Mouse (Mus musculus): ENCODE results near the gene Fam178b.

Fam178b gene

DNA sequence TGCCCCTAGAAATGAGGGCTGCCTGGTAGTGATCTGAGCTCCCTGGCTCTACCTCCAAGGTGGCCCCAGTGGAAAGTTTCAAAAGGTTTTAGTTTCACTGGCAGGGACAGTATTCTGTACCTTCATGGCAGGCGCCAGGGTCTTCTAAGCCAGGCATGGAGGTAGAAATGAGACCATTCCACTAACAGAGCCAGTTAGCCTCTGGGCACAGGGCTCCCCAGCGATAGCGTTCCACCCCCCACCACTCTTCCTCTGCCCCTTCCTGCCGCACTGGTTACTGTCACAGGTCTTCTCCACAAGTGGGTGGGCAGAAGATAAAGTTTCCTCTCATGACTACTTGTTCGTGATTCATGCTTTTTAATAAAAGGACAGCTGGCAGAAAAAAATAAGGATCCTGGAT is 123.1 kb downstream of the Fam178b start:
- no peak for DNase-seq

DNA sequence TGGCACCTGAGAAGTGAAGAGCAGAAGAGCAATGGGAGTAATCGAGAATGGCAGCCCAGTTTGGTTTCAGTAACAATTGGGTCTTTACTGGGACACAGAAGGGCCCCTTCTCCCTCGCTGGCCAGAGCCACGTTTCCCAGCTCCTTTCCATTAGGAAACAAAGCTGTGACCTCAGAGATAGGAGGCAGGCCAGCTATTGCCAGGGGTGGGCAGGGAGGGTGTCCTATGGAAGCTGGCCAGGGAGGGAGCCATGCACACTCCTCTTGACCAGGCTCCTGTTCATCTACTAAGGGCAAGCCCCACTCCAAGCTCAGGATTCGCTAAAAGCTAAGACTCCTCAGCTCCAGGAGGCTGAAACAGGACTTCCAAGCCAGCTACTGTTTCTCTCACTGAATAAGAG is 123.7 kb downstream of the Fam178b start:
- DNase-seq = peak; percentile 59

DNA sequence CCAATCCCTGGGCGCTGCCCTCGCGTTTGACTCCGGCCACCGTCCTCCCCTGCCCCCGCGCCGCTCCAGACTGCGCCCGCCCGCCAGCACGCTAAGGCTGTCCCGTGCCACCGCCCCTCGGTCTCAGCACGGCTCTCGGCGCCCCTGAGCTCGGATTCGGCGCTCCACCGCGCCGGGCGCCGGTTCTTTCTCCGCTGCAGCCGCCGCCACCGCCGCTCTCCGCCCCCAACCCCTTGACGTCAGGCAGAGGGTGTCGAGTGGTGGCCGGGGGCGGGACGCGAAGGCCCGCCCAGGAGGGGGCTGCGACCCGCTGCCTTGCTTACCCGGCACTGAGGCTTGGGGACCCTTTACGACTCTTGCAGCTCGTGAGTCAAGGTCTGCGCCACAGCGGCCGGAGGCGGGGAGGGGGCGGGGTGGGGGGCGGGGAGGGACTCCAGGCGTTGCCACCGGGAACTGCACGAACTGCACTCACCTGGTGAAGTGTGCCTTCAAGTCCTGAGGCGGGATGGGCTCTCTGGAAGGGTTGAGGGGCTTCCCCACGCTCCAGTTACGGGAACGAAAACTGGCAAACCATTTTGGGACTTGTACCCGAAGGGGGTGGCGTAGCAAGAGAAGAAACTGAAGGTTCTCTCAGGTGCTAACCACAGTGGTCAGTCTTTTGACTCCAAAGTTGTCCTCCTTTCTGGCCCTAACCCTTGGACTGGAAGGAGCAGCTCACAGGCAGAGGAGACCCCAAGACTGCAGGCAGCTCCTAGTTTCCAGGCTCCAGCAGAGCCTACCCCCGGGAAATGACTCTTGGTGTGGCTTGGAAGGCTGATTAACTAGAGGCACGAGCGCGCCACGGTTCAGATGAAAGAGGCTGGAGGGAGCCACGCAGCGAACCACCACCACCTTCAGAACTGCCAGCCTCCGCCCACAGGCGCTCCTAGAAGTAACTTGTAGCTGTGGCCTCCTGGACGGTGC is 124.7 kb downstream of the Fam178b start, which contains the start of gene Sema4c:
Gene Sema4c, minus strand, starts transcription at position 319 of the 963 bp plus-strand sequence.
- DNase-seq = peak; percentile 92

DNA sequence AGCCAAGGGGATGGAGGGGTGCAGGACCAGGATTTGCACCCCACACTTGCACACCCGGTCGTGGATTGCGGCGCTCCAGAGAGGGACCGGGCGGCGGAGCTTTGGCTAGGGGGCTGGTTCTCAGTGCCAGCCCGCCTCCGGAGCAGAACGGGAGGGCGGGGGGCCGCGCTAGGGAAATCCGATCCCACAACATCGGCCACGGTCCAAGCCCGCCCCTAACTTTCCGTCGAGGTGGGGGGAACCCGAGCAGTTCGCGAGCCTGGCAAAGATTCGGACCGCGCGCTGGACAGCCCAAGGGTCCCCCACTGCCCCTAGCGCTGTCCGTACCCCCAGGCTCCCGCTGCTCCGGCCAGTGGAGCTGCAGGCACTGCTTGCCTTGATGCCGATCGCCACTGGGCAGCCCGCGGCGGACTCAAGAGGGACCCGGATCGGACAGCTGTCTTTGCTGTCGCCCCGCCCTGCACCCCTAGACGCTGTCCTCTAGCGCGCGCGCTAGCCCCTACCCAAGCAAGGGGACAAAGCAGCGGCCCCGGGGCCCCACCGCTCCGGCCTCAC is 125.4 kb downstream of the Fam178b start:
- peak; percentile 95 for DNase-seq

DNA sequence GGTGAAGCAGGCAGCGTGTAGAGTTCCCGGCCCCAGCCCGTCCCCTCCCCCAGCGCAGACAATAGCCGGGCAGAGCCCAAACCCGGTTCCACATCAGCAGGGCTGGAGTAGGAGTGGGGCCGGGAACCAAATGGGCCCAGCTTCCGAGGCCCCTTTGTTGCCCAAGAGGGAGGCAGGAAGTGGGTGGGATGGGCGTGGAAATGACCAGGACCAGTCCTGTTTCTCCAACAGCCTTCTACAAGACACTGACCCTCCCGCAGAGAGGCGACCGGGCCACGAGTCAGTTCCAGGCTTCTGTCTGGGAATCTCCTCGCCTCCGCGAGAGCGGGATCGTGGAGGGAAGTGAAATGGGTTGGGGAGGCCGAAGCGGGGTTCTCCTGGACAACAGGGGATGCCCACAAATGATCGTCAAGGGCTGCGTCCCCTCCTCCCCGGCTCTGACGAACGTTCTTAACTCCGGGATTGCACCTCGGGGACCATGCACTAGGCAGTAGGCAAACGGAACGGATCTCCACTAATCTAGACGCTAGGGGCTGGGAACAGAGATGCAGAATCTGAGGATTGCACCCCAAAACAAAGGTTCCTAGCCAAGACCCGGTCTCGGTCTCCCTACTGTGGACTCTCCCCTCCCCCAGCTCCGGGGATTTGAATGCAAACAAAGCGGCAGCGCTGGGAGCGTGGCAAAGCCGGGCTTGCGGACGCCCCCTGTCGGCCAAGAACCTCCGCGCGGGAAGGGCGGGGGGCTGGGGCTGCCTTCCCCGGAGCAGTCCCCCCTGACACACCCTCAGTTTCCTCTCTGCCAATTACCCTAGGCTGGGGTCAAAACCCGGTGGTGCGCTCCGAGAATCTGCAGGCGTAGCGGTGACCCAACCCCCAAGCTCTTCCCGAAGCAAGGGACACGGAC is 126.2 kb downstream of the Fam178b start:
- peak; percentile 97 for DNase-seq

DNA sequence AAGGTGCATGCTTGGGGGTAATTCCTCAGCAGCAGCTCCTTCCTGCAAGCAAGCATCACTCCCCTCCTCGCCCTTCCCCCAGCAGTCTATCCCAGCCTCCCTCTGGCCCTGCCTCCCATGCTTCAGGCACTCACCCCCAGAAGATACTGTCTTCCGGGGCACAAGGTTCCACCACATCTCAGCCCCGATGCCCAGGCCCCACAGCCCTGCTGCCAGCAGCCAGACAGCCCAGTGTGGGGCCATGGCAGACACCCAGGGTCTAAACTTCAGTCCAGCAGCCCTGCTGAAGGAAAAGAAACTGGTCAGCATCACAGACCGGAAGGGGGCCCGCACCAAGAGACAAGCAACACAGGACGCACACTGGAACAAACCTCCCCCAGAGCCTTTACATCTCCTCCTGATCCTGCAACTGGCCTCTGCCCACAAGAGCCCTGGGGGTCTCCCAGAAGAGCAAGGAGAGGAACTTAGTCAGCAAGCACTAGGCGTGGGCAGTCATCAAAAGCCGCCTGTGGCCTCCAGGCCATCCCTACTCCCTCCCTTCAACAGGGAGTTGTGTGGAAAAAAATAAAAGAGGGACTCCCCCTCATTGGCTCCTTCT is 127.1 kb downstream of the Fam178b start:
- peak; percentile 71 for DNase-seq

DNA sequence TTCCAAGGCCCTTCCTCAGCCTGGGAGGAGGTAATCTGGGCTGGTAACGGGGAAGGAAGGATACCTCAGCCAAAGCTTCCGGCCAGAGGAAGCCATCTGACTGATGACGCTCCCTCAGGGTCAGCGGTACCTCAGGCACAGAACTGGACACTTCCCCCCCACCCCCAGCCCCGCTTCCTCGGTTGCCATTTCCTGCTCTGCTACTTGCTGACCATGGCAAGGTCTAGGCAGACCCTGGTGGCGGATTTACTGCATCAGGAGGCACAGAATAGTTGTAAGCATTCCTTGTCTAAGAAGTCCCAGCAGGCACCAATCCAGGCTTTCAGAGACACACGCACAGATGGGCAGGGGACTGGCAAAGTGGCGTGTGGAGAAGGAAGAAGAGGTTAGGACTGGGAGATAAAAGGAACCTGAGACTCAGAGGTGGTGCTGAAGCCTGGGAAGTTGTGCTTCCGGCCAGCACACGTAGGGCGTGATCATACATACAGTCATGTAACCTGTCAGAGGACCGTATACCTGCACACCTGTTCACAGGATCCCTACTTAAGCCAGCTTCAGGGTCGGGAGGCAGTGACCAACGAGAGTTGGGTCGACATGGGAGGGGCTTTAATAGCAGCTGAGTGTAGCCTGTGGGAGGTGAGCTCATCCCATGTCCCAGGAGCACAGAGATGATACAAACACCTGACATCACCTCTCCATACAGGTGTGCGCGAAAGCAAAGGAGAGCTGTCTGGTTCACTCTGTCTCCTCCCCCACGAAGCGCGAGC is 128.2 kb downstream of the Fam178b start:
- DNase-seq = peak; percentile 73

DNA sequence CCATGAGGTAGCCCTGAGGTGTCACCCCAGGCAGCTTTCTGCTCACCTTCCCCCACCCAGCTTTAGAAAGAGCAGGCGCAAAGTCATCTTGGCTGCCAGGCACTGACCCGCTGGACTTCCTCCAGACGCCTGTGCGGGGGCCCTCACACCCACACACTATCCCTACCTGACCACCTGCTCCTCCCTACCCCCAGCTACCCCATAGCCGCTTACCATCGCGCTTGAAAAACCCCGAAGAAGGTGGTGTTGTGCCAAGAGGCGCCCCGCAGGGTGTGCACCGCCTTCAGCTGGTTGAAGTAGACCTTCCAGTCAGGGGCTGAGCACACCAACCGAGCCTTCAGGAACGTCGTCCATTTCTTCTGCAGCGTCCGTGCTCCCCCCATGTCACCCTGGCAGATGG is 130.5 kb downstream of the Fam178b start:
- DNase-seq = peak; percentile 17

DNA sequence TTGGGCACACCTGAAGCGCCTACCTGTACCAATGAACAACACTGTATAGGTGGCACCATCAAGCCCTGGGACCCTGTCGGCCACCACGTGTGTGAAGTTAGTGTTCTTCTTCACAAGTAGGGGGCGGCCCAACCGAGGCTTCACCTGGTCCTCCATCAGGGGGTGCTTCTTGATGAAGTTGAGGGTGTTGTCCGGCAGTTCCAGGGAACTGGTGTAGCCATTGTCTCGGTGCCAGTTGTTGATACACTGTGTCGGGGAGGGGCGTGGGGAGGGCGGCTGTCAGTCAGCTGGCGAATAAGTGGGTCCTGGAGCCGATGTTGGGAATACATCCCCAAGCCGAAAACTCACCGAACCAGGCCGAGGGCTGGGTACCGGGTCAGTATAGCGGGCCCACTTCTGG is 131.1 kb downstream of the Fam178b start:
- peak; percentile 31 for DNase-seq

DNA sequence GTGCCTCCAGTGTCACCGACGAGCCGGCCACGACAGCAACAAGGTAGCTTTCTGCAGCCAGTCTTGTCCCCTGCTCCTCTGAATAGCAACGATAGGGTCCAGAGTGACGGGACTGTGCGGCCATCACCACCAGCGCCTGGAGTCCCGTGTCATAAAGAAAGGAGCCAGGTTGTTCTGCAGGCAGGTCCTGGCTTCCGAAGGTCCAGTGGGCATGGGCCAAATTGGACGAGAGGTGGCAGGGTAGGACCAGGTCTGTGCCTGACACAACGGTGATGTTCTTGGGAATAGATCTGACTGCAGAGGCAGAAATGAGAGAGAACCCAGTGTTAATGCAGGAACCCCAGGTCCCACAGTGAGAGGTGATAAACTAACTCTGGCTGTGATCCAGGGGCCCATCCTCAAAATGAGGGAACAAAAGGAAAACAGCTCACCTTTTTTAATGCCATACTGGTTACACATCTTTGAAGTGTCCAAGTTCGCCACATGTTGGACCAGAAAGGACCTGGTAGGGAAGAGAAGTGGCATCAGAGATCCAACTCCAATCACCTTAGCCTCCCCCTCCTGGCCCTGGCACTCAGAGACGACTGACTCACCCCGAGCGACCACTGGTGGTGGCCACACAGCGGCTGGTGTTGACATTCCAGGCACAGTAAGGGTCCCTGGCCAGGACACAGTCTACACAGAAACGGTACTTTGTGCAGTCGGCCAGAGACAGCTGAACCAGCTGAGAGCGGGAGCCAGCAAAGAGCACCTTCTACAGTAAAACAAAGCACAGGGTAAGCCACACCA is 132.7 kb downstream of the Fam178b start:
- peak; percentile 23 for DNase-seq

DNA sequence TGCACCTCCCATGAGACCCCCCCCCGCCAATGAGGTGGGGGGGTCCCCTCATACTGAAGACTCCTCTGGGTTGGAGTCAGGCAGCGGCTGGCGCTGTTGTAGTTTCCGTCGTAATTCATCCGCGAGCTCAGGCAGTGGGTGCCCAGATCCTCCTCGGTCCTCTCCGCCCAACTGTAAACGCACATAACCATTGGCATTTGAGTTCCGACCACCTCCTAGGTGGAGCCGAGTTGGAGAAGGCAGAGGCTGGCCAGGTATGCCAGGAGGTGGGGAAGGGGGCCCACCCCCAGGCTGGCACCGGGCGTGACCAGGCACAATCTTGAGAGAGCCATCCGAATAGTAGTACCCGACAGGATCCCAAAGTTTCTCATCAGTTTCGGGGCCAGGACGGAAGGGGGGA is 133.5 kb downstream of the Fam178b start:
- peak; percentile 37 for DNase-seq

DNA sequence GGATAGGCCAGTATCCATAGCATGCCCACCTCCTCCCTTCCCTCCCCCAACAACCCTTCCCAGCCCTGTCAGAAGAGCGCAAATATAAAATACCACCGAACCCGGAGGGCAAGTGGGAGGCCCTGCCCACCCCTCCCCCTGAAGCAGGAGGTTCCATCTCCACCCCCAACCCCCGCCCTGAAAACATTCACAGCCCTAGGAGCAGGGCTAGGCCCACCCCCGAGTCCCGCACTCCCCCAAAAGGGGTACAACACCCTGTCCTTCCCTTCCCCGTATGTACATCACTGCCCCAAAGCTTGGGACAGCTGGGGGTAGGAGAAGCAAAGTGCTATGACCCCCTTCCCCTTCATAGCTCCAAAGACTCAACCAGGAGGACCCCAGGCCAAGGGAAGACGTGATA is 134.2 kb downstream of the Fam178b start:
- peak; percentile 19 for DNase-seq

DNA sequence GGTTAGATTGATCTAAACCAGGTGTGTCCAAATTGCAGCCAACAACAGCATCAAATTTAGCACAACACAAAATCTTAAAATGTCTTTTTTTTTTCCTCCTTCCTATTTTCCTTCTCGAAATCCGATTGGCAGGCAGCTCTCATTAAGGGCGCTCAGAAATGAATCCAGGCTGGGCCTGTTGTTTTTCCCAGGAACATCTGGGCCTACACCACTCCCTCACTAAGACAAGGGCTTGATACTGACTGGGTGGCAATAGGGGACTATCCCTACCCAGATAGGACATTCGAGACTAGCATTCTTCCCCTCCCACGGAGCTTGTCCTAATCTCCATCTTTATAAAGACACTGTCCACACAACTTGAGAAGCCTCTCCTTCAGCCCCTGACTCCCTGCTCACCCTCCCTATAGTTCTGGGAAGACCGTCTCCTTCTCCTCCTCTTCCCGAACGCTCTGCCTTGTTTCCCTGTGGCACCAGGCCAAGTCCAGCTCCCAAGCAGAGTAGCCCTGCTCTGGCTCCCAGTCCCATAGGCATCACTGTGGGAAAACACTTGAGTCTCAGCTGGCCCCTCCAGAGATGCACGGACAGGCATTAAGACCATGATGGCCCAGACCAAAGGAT is 134.9 kb downstream of the Fam178b start:
- DNase-seq = peak; percentile 85

DNA sequence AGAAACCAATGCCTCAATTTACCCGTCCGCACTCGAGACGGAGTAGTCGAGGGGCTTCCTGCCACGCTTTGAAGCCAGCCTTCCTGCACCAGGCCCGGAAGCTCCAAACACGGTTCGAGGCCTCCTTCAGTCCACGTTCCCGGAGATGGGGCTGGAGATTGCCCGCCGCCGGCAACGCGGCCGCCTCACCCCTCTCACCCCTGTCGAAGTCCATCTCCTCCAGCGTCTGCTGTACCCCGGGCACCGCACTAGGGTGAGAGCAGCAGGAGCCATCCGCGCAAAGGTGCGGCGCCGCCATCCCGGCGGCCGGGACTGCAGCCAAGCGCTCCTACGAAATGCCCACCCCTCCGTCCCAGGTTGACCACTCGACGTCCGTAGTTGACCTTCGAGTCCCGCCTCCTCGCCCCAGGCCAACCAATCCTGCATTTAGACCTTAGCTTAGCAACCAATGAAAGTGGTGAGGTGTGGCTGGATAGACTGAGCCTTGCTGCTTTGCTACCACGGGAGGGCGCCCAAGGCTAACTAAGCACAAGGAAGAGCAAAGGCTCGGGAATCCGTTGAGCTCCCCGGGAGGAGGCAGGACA is 136.0 kb downstream of the Fam178b start, which contains the start of gene Ankrd39:
Gene Ankrd39, minus strand, starts transcription at position 558 of the 584 bp plus-strand sequence.
- peak; percentile 98 for DNase-seq

DNA sequence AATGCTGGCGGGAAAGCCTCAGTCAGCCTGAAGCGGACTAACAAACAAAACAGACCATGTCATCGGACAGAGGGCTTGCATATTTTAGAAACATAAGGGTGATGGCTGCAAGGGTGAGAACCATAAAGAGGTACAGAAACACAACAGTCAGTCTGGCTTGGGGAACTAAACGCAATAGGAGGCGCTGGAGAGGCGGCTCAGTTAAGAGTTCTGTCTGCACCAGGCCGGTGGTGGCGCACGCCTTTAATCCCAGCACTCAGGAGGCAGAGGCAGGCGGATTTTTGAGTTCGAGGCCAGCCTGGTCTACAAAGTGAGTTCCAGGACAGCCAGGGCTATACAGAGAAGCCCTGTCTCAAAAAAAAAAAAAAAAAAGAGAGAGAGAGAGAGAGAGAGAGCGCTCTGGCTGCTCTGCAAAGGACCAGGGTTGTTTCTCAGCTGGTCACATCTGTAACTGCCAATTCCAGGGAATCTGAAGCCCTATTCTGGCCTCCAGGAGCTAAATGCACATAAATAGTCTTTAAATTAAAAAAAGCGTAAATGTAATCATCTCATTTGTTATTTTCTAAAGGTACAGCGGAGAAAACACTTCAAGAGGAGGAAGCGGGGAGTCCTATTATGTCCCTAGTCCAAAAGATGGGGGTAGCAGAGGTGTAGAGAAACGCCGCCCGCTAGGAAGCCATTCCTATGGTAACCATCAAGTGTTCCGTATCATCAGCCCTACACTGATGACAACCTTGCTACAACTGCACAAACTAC is 137.0 kb downstream of the Fam178b start:
- DNase-seq = peak; percentile 53

DNA sequence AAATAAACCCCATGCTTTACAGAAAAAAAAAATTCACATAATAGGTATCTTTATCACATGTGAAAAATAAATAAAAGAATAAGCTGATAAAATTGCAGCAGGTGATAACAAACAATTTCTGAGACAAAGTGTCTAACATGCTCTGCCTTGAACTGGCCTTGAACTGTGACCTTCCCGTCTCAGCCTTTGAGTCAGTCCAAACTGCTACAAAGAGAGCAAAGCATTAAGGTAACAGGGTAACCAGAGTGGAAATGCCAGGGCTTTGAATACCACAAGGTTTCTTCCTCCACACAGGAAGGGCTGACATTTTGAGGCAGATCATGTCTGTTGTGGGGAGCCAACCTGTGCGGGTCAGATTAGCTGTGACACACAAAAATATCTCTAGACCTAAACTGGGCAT is 137.6 kb downstream of the Fam178b start:
- no peak for DNase-seq

DNA sequence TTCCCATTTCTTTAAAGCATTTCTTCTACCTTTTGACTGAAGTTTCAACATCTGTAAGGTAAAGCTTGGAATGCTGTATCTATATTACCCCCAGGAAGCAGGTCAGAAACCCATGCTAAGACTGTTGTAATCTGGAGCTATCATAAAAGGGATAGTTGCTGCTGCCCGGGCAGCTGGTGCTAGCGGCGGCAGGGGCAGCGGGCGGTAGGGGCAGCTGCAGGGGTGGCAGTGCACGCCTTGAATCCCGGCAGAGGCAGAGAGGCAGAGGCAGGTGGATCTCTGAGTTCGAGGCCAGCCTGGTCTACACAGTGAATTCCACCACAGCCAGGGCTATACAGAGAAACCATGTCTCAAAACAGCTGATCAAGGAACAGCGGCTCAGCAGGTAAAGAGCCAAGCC is 140.1 kb downstream of the Fam178b start:
- DNase-seq = no peak

DNA sequence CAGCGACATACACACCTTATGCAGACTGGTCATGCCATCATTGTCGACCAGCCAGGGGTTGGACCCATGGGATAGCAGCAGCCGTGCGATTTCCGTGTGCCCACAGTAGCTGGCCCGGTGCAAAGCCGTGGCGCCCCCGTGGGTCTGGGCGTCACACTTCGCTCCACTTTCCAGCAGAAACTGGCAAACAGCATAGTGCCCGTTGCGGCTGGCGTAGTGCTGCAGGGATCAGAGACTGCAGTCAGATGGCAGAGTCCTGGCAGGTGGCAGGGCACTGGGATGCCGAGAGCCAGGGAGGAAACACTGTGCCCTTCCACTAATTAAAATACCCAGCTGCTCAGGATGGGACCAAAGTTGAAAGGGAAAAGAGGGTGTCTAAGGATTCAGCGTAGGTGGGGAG is 141.1 kb downstream of the Fam178b start:
- no peak for DNase-seq

DNA sequence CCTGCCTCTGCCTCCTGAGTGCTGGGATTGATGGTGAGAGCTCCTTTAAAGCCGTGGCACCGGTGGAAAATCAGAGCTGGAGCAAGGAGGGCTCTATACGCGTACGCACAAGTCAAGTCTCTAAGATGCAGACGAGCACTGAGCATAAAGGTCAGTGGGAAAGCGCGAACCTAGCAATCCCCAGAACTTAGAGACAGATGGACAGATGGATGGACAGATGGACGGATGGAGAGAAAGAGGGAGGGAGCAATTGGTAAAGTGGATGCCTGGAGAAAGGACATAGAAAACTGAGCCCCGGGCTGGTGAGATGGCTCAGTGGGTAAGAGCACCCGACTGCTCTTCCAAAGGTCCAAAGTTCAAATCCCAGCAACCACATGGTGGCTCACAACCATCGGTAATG is 142.2 kb downstream of the Fam178b start:
- DNase-seq = no peak
